Mouse (Mus musculus): ENCODE data around the gene Gfra4.

DNA sequence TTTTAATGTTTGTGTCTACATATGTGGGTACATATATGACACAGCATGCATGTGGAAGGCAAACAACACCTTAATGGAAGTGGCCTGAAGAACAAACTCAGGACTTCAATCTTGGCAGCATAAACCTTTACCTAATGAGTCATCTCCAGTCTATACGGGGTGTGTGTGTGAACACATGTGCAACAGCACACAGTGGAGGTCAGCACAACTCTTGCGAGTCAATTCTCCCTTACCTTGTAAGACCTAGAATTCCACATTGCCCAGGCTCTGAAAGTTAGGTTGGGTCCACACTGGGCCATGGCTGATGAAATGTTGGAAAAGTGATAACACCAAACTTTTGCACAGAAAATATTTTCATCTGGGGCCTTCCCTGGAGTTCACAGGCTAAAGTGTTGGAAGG is 12.3 kb downstream of the Gfra4 start:
- no peak for TF ChIP-seq POLR2A (IDR thresholded peaks at IDR 0.05; ENCODE audit: borderline replicate concordance, low read depth, low read length)
- no peak for TF ChIP-seq CTCF (IDR thresholded peaks at IDR 0.05; ENCODE audit: low read depth, low read length)

Measured in bone marrow macrophage, adult 2 months (primary cell).